Mouse (Mus musculus) bone marrow macrophage, adult 2 months (primary cell): ENCODE results near the gene Zan.

ENCODE experiments used
- CTCF ChIP-seq: IDR thresholded peaks from 2 replicates; pipeline ENCODE4 v1.5.1; 2012; ENCODE audit warnings: low read depth, mild to moderate bottlenecking, low read length, moderate library complexity
- POLR2A ChIP-seq: IDR thresholded peaks from 2 replicates; pipeline ENCODE4 v1.6.1; 2012; ENCODE audit warnings: mild to moderate bottlenecking, low read depth, low read length, borderline replicate concordance

DNA sequence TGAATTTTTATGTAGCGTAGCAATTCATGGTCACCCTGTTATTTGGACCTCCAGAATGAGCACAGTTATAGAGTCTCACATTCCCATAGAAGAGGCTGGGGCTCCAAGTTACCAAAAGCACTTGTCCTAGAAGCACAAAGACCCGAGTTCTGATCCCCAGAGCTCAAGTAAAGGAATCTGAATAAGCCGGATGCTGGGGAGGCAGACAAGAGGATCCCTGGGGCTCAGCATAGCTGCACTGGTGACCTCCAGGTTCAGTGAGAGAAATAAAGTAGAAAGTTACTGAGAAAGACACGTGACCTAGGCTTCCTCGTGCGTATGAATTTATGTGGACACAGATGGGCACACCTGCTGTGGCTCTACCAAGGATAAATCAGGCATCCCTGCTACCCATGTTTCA, 141.8 kb downstream of the Zan start:
- TF ChIP-seq POLR2A (no peak), CTCF (no peak)
